Mouse (Mus musculus) forebrain, postnatal 0 days (tissue): ENCODE measurements around the gene Tada3. TPM values are rescaled to one million over a fixed set of nuclear protein-coding genes. Genes with fewer than 3 reads are reported as not detected.

Source experiments
- ATAC-seq: fragments of 200-750 bp; cut with Nextera tagmentation; 2 replicates; pipeline ENCODE4 v1.8.0; 2017; ENCODE audit warnings: mild to moderate bottlenecking, moderate library complexity
- DNase-seq: peaks from one replicate; pipeline ENCODE4 v3.0.0-alpha.2; 2015
- H3K27ac ChIP-seq: fragments of 300-500 bp; sonication (generic); 2 replicates; pipeline ENCODE4 v1.5.1; 2014; ENCODE audit warnings: low read depth, mild to moderate bottlenecking, antibody characterized with exemption, low read length, moderate library complexity, mixed read lengths
- H3K27me3 ChIP-seq: fragments of 300-500 bp; sonication (generic); 2 replicates; pipeline ENCODE4 v1.6.1; 2014; ENCODE audit warnings: mild to moderate bottlenecking, low read length, mixed read lengths; ENCODE audit not compliant: insufficient read depth
- H3K36me3 ChIP-seq: fragments of 300-500 bp; sonication (generic); 2 replicates; pipeline ENCODE4 v1.6.1; 2014; ENCODE audit warnings: mild to moderate bottlenecking, moderate library complexity; ENCODE audit not compliant: insufficient read depth
- H3K4me1 ChIP-seq: fragments of 300-500 bp; sonication (generic); 2 replicates; pipeline ENCODE4 v1.6.1; 2014; ENCODE audit warnings: antibody characterized with exemption; ENCODE audit not compliant: insufficient read depth
- H3K4me2 ChIP-seq: fragments of 300-500 bp; sonication (generic); 2 replicates; pipeline ENCODE4 v1.6.1; 2014; ENCODE audit warnings: low read depth, mild to moderate bottlenecking, moderate library complexity
- H3K4me3 ChIP-seq: fragments of 300-500 bp; sonication (generic); 2 replicates; pipeline ENCODE4 v1.5.1; 2014; ENCODE audit warnings: low read depth, low read length, mixed read lengths
- H3K9ac ChIP-seq: fragments of 300-500 bp; sonication (generic); 2 replicates; pipeline ENCODE4 v1.6.1; 2014; ENCODE audit warnings: mild to moderate bottlenecking
- H3K9me3 ChIP-seq: fragments of 300-500 bp; sonication (generic); 2 replicates; pipeline ENCODE4 v1.6.1; 2016; ENCODE audit warnings: low read length
- CTCF ChIP-seq: sonication (generic); IDR thresholded peaks from 2 replicates; pipeline ENCODE4 v1.5.1; 2016; ENCODE audit warnings: antibody characterized with exemption, control low read depth, low read depth
- WGBS: fragments of 180-500 bp; shearing (Covaris S2); extraction: QIAGEN DNeasy Blood & Tissue Kit; methylation state at CpG from one replicate; pipeline ENCODE4 v1.1.7; 2014; 5-methylcytosine and 5-hydroxymethylcytosine counted together
- polyA plus RNA-seq: library from polyadenylated mRNA; unstranded; fragments of >200 nt; fragmentation: Nextera tagmentation; extraction: Ambion mirVana; gene quantifications from 2 replicates; pipeline ENCODE4 v1.2.1, GENCODE M21; 2015
- total RNA-seq: library from RNA; depleted of rRNA; stranded (reverse); fragments of >200 nt; gene quantifications from 2 replicates; pipeline ENCODE4 v1.2.3, GENCODE M21; 2014

Gene Tada3
- total and polyA plus RNA-seq, 2 experiments from 2014 or later: 34.7 to 84.4 TPM

DNA sequence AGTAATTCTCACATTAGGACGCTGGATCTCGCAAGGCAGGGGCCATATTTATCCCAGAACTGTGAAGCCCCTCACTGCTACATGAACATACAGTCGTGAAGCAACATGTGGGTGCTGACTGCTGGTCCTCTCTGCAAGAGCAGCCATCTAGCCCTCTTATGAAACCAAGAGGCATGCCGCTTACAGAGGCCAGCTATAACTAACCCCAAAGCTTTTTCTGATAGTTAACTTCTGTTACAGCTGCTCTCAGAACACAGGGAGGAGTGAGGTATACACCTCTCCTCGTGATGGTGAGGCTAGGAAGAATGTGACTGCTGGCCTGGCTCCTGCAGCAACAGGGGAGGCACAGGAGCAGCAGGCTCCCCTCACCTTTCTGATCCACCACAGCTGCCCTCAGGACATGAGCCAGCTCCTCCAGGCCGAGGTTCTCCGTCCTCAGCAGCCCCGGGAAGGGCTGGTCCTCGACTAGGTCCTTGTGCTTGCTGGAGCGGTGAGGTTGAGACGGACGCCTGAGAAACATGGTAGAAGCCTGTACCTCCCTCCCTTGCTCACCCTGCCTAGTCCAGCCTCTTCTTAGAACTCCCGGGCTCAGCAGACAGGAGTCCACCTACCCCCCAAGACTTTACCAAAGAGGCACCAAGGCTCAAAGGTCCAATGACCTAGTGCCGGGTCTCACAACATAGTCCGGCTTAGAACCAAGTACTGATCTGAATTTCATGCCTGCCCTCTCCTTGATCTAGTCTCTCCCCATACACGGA, 40.9 kb upstream of the Tada3 start:
- Histone ChIP-seq H3K27ac (peak overlapping the region; percentile 17; the same call in 1 of the 2 replicates), H3K4me3 (peak overlapping the region; percentile 59), H3K36me3 (no peaks in the 10 kb centered on the region; the same call in 1 of the 2 replicates), H3K4me2 (peak overlapping the region; percentile 82), H3K4me1 (no peaks in the 10 kb centered on the region), H3K27me3 (no peaks in the 10 kb centered on the region), H3K9me3 (no peaks in the 10 kb centered on the region), H3K9ac (peak overlapping the region; percentile 63)
- WGBS: 12% methylated on average over 16 of the region's 16 CpGs
- no peak for DNase-seq
- peak; percentile 62 for ATAC-seq
- TF ChIP-seq CTCF: no peak

DNA sequence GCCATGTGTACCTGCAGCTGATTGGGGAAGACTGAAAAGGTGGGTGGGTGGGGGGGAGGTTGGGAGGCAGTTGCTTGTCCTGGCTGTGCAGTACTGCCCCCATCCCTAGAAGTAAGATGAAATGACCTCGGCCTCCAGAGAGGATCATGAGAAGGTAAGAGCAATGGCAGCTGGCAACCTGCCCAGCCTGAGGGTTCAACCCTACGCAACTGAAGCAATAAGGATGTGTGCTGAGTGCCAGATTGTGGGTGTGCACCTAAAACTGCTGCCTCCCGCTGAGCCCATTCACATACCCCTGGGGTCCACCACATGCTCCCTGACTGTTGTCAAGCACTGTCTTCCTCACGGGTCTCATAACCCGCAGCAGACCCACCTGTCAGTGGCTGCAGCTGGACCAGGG, 38.7 kb upstream of the Tada3 start:
- ATAC-seq (no peak), DNase-seq (no peak)
- 75% methylated on average over 5 of the region's 5 CpGs for WGBS
- Histone ChIP-seq H3K27ac (no peak overlapping the region), H3K9me3 (no peaks in the 10 kb centered on the region), H3K9ac (no peak overlapping the region), H3K4me1 (no peaks in the 10 kb centered on the region), H3K27me3 (no peaks in the 10 kb centered on the region), H3K36me3 (peaks cover 6% of the 10 kb centered on the region), H3K4me2 (no peak overlapping the region), H3K4me3 (no peak overlapping the region)
- TF ChIP-seq CTCF: no peak

DNA sequence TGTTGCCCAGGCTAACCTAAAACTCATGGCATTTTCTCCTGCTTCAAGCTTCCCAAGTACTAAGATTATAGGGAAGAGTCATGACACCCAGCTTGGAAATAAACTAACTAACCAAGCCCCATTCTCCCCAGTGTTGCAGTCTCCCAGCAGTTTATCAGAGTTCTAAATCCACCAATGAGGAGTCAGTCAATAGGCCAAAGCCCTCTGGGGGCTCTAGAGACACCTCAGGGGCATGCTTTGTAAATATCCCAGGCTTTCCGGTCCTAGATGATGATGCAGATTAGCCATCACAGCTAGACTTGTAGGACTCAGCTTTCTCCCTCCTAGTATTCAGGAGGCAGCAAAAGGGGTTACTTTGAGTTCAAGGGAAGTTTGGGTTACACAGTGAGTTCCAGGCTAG, 32.3 kb upstream of the Tada3 start:
- TF ChIP-seq CTCF: no peak
- Histone ChIP-seq H3K4me1 (no peaks in the 10 kb centered on the region), H3K4me2 (no peak overlapping the region), H3K9ac (no peak overlapping the region), H3K36me3 (peaks cover 16% of the 10 kb centered on the region), H3K9me3 (no peaks in the 10 kb centered on the region), H3K27me3 (no peaks in the 10 kb centered on the region), H3K4me3 (no peak overlapping the region), H3K27ac (no peak overlapping the region)
- ATAC-seq: no peak
- DNase-seq: no peak
- 87% methylated on average over 1 of the region's 1 CpGs for WGBS

DNA sequence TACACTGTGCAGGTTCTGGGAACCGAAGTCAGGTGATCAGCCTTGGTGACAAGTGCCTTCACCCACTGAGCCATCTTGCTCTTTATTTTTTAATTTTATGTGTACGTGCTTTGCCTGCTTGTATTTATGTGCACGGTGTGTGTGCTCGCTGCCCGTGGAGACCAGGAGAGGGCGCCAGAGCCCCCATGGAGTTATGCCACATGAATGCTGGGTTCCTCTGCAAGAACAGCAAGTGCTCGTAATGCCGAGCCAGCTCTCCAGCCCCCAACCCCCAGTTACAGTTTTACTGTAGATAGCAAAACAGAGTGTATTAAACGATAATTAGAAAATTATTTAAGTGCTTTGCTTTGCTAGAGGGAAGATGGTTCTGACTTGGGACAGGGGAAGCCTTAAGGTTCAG, 29.0 kb upstream of the Tada3 start:
- Histone ChIP-seq H3K36me3 (peaks cover 10% of the 10 kb centered on the region), H3K27ac (no peak overlapping the region), H3K4me2 (no peak overlapping the region), H3K9ac (no peak overlapping the region), H3K9me3 (no peaks in the 10 kb centered on the region), H3K4me1 (no peaks in the 10 kb centered on the region), H3K4me3 (no peak overlapping the region), H3K27me3 (no peaks in the 10 kb centered on the region)
- DNase-seq (no peak), ATAC-seq (no peak)
- 77% methylated on average over 9 of the region's 9 CpGs for WGBS
- peak; percentile 39 for TF ChIP-seq CTCF

GRCm38 (mm10) chr6:113405483-113405882, 27.8 kb upstream of the Tada3 start:
- no peak for DNase-seq
- H3K36me3 ChIP-seq: peaks cover 16% of the 10 kb centered on the region
- H3K4me3 ChIP-seq: no peak overlapping the region
- no peak overlapping the region for H3K9ac ChIP-seq
- TF ChIP-seq CTCF: no peak
- H3K4me2 ChIP-seq: no peak overlapping the region
- no peaks in the 10 kb centered on the region for H3K9me3 ChIP-seq
- ATAC-seq: no peak
- 90% methylated on average over 6 of the region's 6 CpGs for WGBS
- H3K27me3 ChIP-seq: no peaks in the 10 kb centered on the region
- no peak overlapping the region for H3K27ac ChIP-seq
- H3K4me1 ChIP-seq: no peaks in the 10 kb centered on the region

DNA sequence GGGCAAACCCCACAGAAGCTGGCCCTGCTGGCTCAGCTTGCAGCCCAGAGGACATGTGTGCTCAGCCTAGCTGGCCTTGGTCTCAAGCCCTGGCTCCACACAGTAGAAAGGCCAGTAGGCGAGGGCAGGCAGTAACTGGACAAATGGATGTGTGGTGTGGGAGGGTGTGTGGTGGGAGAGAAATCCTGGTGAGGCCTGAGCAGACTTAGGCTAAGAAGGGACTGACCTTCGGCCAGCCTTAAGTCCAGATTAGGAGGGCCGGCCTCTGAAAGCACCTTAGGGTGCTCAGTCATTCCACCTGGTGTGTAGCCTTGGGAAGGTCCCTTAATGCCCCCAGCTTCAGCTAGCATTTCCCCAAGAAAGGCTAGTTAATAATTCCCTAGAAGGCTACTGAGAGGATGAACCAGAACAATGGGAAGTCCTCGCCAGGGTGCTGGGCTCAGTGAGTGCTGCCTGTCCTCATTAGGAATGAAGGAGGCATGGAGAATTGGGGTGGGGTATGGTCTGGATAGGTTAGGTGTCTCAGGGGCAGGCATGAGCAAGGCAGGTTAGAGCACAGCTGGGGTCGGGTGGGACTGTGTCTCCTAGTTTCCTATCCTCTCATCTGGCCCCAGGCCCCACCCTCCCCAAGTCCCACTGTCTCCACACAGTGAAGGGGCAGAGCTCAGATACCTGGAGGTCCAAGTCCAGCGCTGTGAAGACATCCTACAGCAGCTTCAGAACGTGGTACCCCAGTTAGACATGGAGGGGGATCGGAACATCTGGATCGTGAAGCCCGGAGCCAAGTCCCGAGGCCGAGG, 27.2 kb upstream of the Tada3 start:
- no peaks in the 10 kb centered on the region for H3K4me1 ChIP-seq
- no peak for ATAC-seq
- H3K4me3 ChIP-seq: no peak overlapping the region
- no peak overlapping the region for H3K9ac ChIP-seq
- no peak overlapping the region for H3K4me2 ChIP-seq
- 79% methylated on average over 12 of the region's 12 CpGs for WGBS
- no peaks in the 10 kb centered on the region for H3K27me3 ChIP-seq
- H3K36me3 ChIP-seq: peaks cover 16% of the 10 kb centered on the region
- no peak for TF ChIP-seq CTCF
- no peak for DNase-seq
- no peak overlapping the region for H3K27ac ChIP-seq
- H3K9me3 ChIP-seq: no peaks in the 10 kb centered on the region

- Histone ChIP-seq H3K4me2 (no peak overlapping the region), H3K36me3 (peaks cover 10% of the 10 kb centered on the region), H3K4me1 (no peaks in the 10 kb centered on the region), H3K9me3 (no peaks in the 10 kb centered on the region), H3K27me3 (no peaks in the 10 kb centered on the region), H3K4me3 (no peak overlapping the region), H3K27ac (no peak overlapping the region), H3K9ac (no peak overlapping the region)
- ATAC-seq (no peak), DNase-seq (no peak)
- WGBS: 87% methylated on average over 13 of the region's 13 CpGs
- TF ChIP-seq CTCF: no peak
These were observed 24.4 kb upstream of the Tada3 start for GRCm38 (mm10) chr6:113402094-113402493.
